Mouse (Mus musculus) kidney, embryonic 14.5 days (tissue): ENCODE results near the gene Fsip1. TPM values are rescaled to one million over a fixed set of nuclear protein-coding genes. Genes with fewer than 3 reads are reported as not detected.
"Not testable (repeated sequence)": the region's sequence is repeated elsewhere in the genome, so short reads cannot be mapped to it uniquely, and the experiment has no call there.

Experiments used
- ATAC-seq: fragments of 200-750 bp; cut with Nextera tagmentation; 2 replicates; pipeline ENCODE4 v1.8.0; 2017; ENCODE audit warnings: moderate number of reproducible peaks, mild to moderate bottlenecking, moderate TSS enrichment, moderate library complexity; ENCODE audit not compliant: low FRiP score, low TSS enrichment
- H3K27ac ChIP-seq: fragments of 300-500 bp; sonication (generic); 2 replicates; pipeline ENCODE4 v1.5.1; 2014; ENCODE audit warnings: low read depth, mild to moderate bottlenecking, low read length, moderate library complexity, mixed read lengths
- H3K27me3 ChIP-seq: fragments of 300-500 bp; sonication (generic); 2 replicates; pipeline ENCODE4 v1.6.1; 2014; ENCODE audit warnings: mild to moderate bottlenecking, low read length; ENCODE audit not compliant: control insufficient read depth, insufficient read depth
- H3K36me3 ChIP-seq: fragments of 300-500 bp; sonication (generic); 2 replicates; pipeline ENCODE4 v1.6.1; 2014; ENCODE audit warnings: low read length, mixed read lengths; ENCODE audit not compliant: control insufficient read depth, insufficient read depth
- H3K4me1 ChIP-seq: fragments of 300-500 bp; sonication (generic); 2 replicates; pipeline ENCODE4 v1.6.1; 2014; ENCODE audit warnings: low read length, mixed read lengths; ENCODE audit not compliant: control insufficient read depth, insufficient read depth
- H3K4me2 ChIP-seq: fragments of 300-500 bp; sonication (generic); replicated peaks from 2 replicates; pipeline ENCODE4 v1.6.1; 2014; ENCODE audit warnings: low read depth, mild to moderate bottlenecking, low read length
- H3K4me3 ChIP-seq: fragments of 300-500 bp; sonication (generic); 2 replicates; pipeline ENCODE4 v1.5.1; 2014; ENCODE audit warnings: mild to moderate bottlenecking, low read length
- H3K9ac ChIP-seq: fragments of 300-500 bp; sonication (generic); 2 replicates; pipeline ENCODE4 v1.6.1; 2014; ENCODE audit warnings: low read depth, mild to moderate bottlenecking, low read length, moderate library complexity
- H3K9me3 ChIP-seq: fragments of 300-500 bp; sonication (generic); 2 replicates; pipeline ENCODE4 v1.6.1; 2016; ENCODE audit warnings: low read length; ENCODE audit not compliant: control insufficient read depth
- WGBS: fragments of 180-500 bp; shearing (Covaris S2); extraction: QIAGEN DNeasy Blood & Tissue Kit; methylation state at CpG from one replicate; pipeline ENCODE4 v1.1.7; 2014; 5-methylcytosine and 5-hydroxymethylcytosine counted together
- polyA plus RNA-seq: library from polyadenylated mRNA; unstranded; fragments of >200 nt; fragmentation: Nextera tagmentation; extraction: Ambion mirVana; gene quantifications from 2 replicates; pipeline ENCODE4 v1.2.1, GENCODE M21; 2014

The Fsip1 gene
- polyA plus RNA-seq, 1 experiment from 2014 or later = 1.7 TPM

DNA sequence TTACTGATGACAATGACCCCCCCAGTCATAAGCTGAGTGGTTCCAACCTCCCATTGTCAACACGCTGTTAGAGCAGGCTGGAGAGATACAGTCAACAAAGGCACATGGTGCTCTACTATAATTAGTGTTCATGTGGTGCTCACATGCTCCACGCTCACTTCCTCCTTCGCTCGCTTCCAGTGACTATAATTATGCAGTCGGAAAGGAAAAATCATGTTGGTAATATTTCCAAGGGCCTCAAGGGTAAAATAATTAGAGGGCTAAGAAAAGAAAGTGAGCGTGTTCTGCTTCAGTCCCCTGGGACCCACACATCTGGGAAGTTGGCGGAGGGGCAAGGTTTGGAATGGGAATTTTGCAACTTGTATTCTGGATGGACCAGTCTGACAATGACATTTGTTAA lies 38.7 kb upstream of the Fsip1 start:
- no peak overlapping the region for H3K4me3 ChIP-seq
- no peaks in the 10 kb centered on the region for H3K9me3 ChIP-seq
- H3K4me1 ChIP-seq = no peaks in the 10 kb centered on the region
- H3K27ac ChIP-seq = no peak overlapping the region
- H3K4me2 ChIP-seq = no peak overlapping the region
- H3K9ac ChIP-seq = no peak overlapping the region
- no peak for ATAC-seq
- 72% methylated on average over 7 of the region's 7 CpGs for WGBS
- no peaks in the 10 kb centered on the region for H3K27me3 ChIP-seq
- H3K36me3 ChIP-seq = no peaks in the 10 kb centered on the region

- no peak overlapping the region for H3K4me2 ChIP-seq
- 90% methylated on average over 5 of the region's 5 CpGs for WGBS
- no peak for ATAC-seq
- H3K27ac ChIP-seq = no peak overlapping the region
- no peaks in the 10 kb centered on the region for H3K27me3 ChIP-seq
- no peak overlapping the region for H3K4me3 ChIP-seq
- H3K9me3 ChIP-seq = no peaks in the 10 kb centered on the region
- H3K4me1 ChIP-seq = no peaks in the 10 kb centered on the region
- no peak overlapping the region for H3K9ac ChIP-seq
- H3K36me3 ChIP-seq = no peaks in the 10 kb centered on the region
Observed at GRCm38 (mm10) chr2:118293583-118293982, 36.8 kb upstream of the Fsip1 start.

DNA sequence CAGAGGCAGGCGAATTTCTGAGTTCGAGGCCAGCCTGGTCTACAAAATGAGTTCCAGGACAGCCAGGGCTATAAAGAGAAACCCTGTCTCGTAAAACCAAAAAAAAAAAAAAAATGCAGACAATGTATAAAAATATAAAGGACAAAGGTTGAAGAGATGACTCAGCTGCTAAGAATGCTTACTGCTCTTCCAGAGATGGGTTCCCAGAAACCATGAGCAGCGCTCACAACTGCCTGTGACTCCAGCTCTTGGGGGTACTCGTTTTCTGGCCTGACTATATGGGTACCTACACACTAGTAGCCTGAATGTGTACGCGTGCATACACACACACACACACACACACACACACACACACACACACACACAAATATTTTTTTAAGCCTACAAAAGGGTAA lies 32.3 kb upstream of the Fsip1 start:
- not testable (repeated sequence) for ATAC-seq, H3K36me3 ChIP-seq, H3K4me2 ChIP-seq, H3K4me3 ChIP-seq, H3K27ac ChIP-seq, H3K9ac ChIP-seq, H3K9me3 ChIP-seq, H3K27me3 ChIP-seq, H3K4me1 ChIP-seq
- 87% methylated on average over 7 of the region's 7 CpGs for WGBS

- no peaks in the 10 kb centered on the region for H3K4me1 ChIP-seq
- no peak overlapping the region for H3K27ac ChIP-seq
- no peak for ATAC-seq
- no peak overlapping the region for H3K9ac ChIP-seq
- 87% methylated on average over 9 of the region's 9 CpGs for WGBS
- H3K4me2 ChIP-seq = no peak overlapping the region
- no peaks in the 10 kb centered on the region for H3K36me3 ChIP-seq
- no peaks in the 10 kb centered on the region for H3K27me3 ChIP-seq
- no peaks in the 10 kb centered on the region for H3K9me3 ChIP-seq
- H3K4me3 ChIP-seq = no peak overlapping the region
Observed at GRCm38 (mm10) chr2:118288326-118289065, 31.7 kb upstream of the Fsip1 start.

- WGBS = 94% methylated on average over 4 of the region's 4 CpGs
Observed at GRCm38 (mm10) chr2:118287678-118288077, 30.9 kb upstream of the Fsip1 start.

DNA sequence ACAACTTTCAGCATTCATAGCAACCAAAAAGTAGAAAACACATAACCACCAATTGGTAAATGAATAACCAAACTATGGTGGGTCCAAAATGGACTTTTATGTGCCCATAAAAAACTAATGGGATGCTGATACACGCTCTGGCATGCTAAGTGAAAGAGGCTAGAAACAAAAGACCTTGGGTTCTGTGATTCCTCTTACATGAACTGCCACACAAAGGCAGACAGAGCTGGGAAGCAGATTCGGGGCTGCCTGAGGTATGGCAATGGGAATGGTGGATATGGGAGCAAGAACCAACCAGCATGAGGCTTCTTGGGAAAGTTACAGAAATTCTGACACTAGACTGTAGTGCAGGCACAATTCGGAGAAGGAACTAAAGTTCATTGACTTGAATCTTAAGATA lies 25.7 kb upstream of the Fsip1 start:
- Histone ChIP-seq H3K27me3 (no peaks in the 10 kb centered on the region), H3K4me1 (no peaks in the 10 kb centered on the region), H3K4me2 (no peak overlapping the region), H3K27ac (no peak overlapping the region), H3K9me3 (no peaks in the 10 kb centered on the region), H3K9ac (no peak overlapping the region), H3K36me3 (no peaks in the 10 kb centered on the region), H3K4me3 (no peak overlapping the region)
- 83% methylated on average over 3 of the region's 3 CpGs for WGBS
- ATAC-seq = no peak

More at GRCm38 (mm10) chr2:118287678-118288077, 30.9 kb upstream of the Fsip1 start:
- H3K9me3 ChIP-seq = no peaks in the 10 kb centered on the region
- H3K27me3 ChIP-seq = no peaks in the 10 kb centered on the region
- ATAC-seq = no peak
- no peak overlapping the region for H3K4me2 ChIP-seq
- H3K4me3 ChIP-seq = no peak overlapping the region
- no peak overlapping the region for H3K27ac ChIP-seq
- H3K4me1 ChIP-seq = no peaks in the 10 kb centered on the region
- H3K36me3 ChIP-seq = no peaks in the 10 kb centered on the region
- no peak overlapping the region for H3K9ac ChIP-seq

- no peak overlapping the region for H3K4me2 ChIP-seq
- no peak overlapping the region for H3K4me3 ChIP-seq
- H3K4me1 ChIP-seq = no peaks in the 10 kb centered on the region
- H3K9ac ChIP-seq = no peak overlapping the region
- H3K36me3 ChIP-seq = no peaks in the 10 kb centered on the region
- 93% methylated on average over 8 of the region's 8 CpGs for WGBS
- no peaks in the 10 kb centered on the region for H3K27me3 ChIP-seq
- ATAC-seq = no peak
- H3K27ac ChIP-seq = no peak overlapping the region
- no peaks in the 10 kb centered on the region for H3K9me3 ChIP-seq
Observed at GRCm38 (mm10) chr2:118278249-118278648, 21.5 kb upstream of the Fsip1 start.

GRCm38 (mm10) chr2:118271606-118272005 lies 14.8 kb upstream of the Fsip1 start:
- H3K27ac ChIP-seq = no peak overlapping the region
- H3K36me3 ChIP-seq = no peaks in the 10 kb centered on the region
- H3K9me3 ChIP-seq = no peaks in the 10 kb centered on the region
- 91% methylated on average over 10 of the region's 10 CpGs for WGBS
- no peak overlapping the region for H3K9ac ChIP-seq
- H3K4me3 ChIP-seq = no peak overlapping the region
- ATAC-seq = no peak
- H3K27me3 ChIP-seq = no peaks in the 10 kb centered on the region; the same call in 1 of the 2 replicates
- no peak overlapping the region for H3K4me2 ChIP-seq
- H3K4me1 ChIP-seq = no peaks in the 10 kb centered on the region

GRCm38 (mm10) chr2:118270213-118270612 lies 13.4 kb upstream of the Fsip1 start:
- 79% methylated on average over 14 of the region's 14 CpGs for WGBS
- Histone ChIP-seq H3K9me3 (no peaks in the 10 kb centered on the region), H3K4me1 (no peaks in the 10 kb centered on the region)

More at GRCm38 (mm10) chr2:118270213-118270612, 13.4 kb upstream of the Fsip1 start:
- Histone ChIP-seq H3K9ac (no peak overlapping the region), H3K4me2 (no peak overlapping the region), H3K36me3 (no peaks in the 10 kb centered on the region), H3K27me3 (no peaks in the 10 kb centered on the region; the same call in 1 of the 2 replicates), H3K27ac (no peak overlapping the region), H3K4me3 (no peak overlapping the region)
- no peak for ATAC-seq
